Mouse (Mus musculus): ENCODE measurements around the gene Trip12.

- TF ChIP-seq CTCF (IDR thresholded peaks at IDR 0.05; ENCODE audit: control insufficient read depth, insufficient read depth, low read length) = no peak
- TF ChIP-seq POLR2A (IDR thresholded peaks at IDR 0.05; ENCODE audit: borderline replicate concordance, control insufficient read depth, low read depth, low read length) = no peak
These were observed 98.2 kb downstream of the Trip12 start for GRCm38 (mm10) chr1:84742156-84742555.
